Mouse (Mus musculus): ENCODE results near the gene Trappc4.

GRCm38 (mm10) chr9:44387221-44387620 lies 20.2 kb downstream of the Trappc4 start:
- TF ChIP-seq CTCF (IDR thresholded peaks at IDR 0.05; ENCODE audit: borderline replicate concordance, insufficient read depth, low read length) (no peak), POLR2A (IDR thresholded peaks at IDR 0.05; ENCODE audit: low read depth, low read length) (no peak)
